Comparison of ENCODE assay signal across 29 mouse cellular contexts in the genomic region with DNA sequence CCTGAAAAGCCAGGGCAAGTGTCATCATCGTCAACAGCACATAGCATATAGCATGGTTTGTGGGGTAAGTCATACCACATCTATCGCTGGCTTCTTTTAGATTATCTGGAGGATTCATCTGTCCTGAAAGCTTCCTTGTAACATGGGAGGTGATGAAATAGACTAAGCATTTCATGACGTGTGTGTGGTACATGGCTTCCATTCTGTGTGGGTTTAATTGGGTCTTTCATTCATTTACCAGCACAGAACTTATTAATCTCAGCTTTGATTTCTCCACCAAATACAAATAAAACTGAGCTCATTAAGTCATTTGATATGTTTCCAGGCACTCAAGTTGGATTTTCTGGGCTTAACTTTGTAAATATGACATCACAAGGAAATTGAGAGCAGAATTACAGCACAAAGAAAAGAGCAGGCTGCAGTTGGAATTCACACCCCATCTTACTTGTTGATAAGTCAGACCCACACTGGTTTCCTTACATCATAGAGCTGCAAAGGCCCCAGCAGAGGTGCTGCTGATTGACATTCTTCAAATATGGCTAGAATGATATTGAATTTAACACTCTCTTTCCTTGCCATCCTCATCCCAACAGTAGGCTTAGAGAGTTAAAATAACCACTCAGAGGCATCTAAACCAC.
A peak's percentile ranks its signal among the peaks of the same experiment; 100 is the strongest.
DNase-seq lines count a peak whose midpoint lies in the region; ATAC-seq lines count a peak whose summit lies in the region.
"Had no signal": no experiment of that assay in that cellular context is flagged by ENCODE, and none has a peak within 500 bp of the region (broad histone marks: within the 10 kb centered on the region; RNA-seq: fewer than 3 reads in every experiment).

No protein-coding gene starts in this region.

- WGBS in stomach, embryonic 16.5 days: 56% methylated on average over 3 of the region's 3 CpGs
- 74% methylated on average over 3 of the region's 3 CpGs for WGBS in intestine, embryonic 16.5 days

- 0 out of 2 replicates have a peak, but pooled peaks have one; percentile 9 for ATAC-seq in common myeloid progenitor, adult 5-6 weeks (replicated peaks; ENCODE audit: low read depth, poor library complexity, severe bottlenecking)
- ATAC-seq in granulocyte monocyte progenitor cell, adult 5-6 weeks (replicated peaks; ENCODE audit: poor library complexity, severe bottlenecking): peak; percentile 17; the same call in 1 of the 2 replicates
- peak; percentile 59; the same call in 1 of the 2 replicates for ATAC-seq in stomach, embryonic 16.5 days (ENCODE audit: insufficient read depth, low FRiP score)
- ATAC-seq in intestine, embryonic 16.5 days: no peak
- ATAC-seq: forebrain, embryonic 13.5 days; forebrain, embryonic 16.5 days; inflammation-experienced regulatory T-cells, adult 6 months; intestine, postnatal 0 days had no signal

- no peaks in the 10 kb centered on the region for H3K27me3 ChIP-seq in stomach, embryonic 16.5 days (ENCODE audit: control insufficient read depth, insufficient read depth, low read length)
- no peaks in the 10 kb centered on the region for H3K27me3 ChIP-seq in intestine, embryonic 16.5 days (replicated peaks; ENCODE audit: control insufficient read depth, insufficient read depth, low read length)
- H3K27me3 ChIP-seq: embryonic facial prominence, embryonic 12.5 days; forebrain, embryonic 13.5 days; heart, embryonic 12.5 days; heart, embryonic 15.5 days had no signal

- H3K4me2 ChIP-seq in stomach, embryonic 16.5 days (ENCODE audit: low read depth, low read length): no peak overlapping the region
- no peak overlapping the region for H3K4me2 ChIP-seq in intestine, embryonic 16.5 days (ENCODE audit: low read depth, low read length)
- H3K4me2 ChIP-seq: embryonic facial prominence, embryonic 12.5 days; forebrain, embryonic 13.5 days; heart, embryonic 12.5 days; heart, embryonic 15.5 days; hindbrain, embryonic 14.5 days had no signal

- H3K9me3 ChIP-seq in stomach, embryonic 16.5 days (replicated peaks; ENCODE audit: control insufficient read depth, low read length): no peaks in the 10 kb centered on the region
- no peaks in the 10 kb centered on the region for H3K9me3 ChIP-seq in intestine, embryonic 16.5 days (ENCODE audit: control insufficient read depth, low read length)
- H3K9me3 ChIP-seq: embryonic facial prominence, embryonic 12.5 days; forebrain, embryonic 10.5 days; forebrain, embryonic 13.5 days; heart, embryonic 12.5 days; heart, embryonic 15.5 days had no signal

- H3K27ac ChIP-seq in stomach, embryonic 16.5 days (ENCODE audit: low read length): no peak overlapping the region
- no peak overlapping the region for H3K27ac ChIP-seq in intestine, embryonic 16.5 days (ENCODE audit: low read length)
- H3K27ac ChIP-seq: embryonic facial prominence, embryonic 12.5 days; forebrain, embryonic 10.5 days; forebrain, embryonic 13.5 days; heart, embryonic 15.5 days; hindbrain, embryonic 14.5 days; hindbrain, postnatal 0 days had no signal

- H3K4me1 ChIP-seq in stomach, embryonic 16.5 days (ENCODE audit: control insufficient read depth, insufficient read depth, low read length): no peaks in the 10 kb centered on the region
- 0 out of 2 replicates have a peak, but pooled peaks cover 2% of the 10 kb centered on the region for H3K4me1 ChIP-seq in intestine, embryonic 16.5 days (ENCODE audit: control insufficient read depth, insufficient read depth, low read length)
- H3K4me1 ChIP-seq: forebrain, embryonic 10.5 days; forebrain, embryonic 13.5 days; heart, embryonic 12.5 days; heart, embryonic 15.5 days had no signal

- H3K36me3 ChIP-seq in stomach, embryonic 16.5 days (ENCODE audit: control insufficient read depth, insufficient read depth, low read length): no peaks in the 10 kb centered on the region
- no peaks in the 10 kb centered on the region for H3K36me3 ChIP-seq in intestine, embryonic 16.5 days (ENCODE audit: control insufficient read depth, insufficient read depth, low read length)
- H3K36me3 ChIP-seq: embryonic facial prominence, embryonic 12.5 days; forebrain, embryonic 10.5 days; heart, embryonic 12.5 days; heart, embryonic 15.5 days had no signal

- DNase-seq in Muller cell, postnatal 12 days (ENCODE audit: inconsistent ontology term): peak; percentile 19
- no peak for DNase-seq in heart, adult 9 months (ENCODE audit: low spot score in 2 of 2)
- no peak for DNase-seq in layer of hippocampus, postnatal 10 days (ENCODE audit: low spot score in 2 of 2)
- DNase-seq in left cerebral cortex, postnatal 36 days (ENCODE audit: low spot score in 2 of 2): no peak
- DNase-seq: adrenal gland, adult 2 months; adrenal gland, postnatal 14 days; cerebellum, adult 11 months; cerebellum, adult 2 months; cerebellum, adult 9-11 months; cerebellum, postnatal 36 days; gastrocnemius, postnatal 10 days; gastrocnemius, postnatal 36 days; heart, postnatal 10 days; heart, postnatal 4 days had no signal

- no peak overlapping the region for H3K9ac ChIP-seq in stomach, embryonic 16.5 days (ENCODE audit: low read length)
- no peak overlapping the region for H3K9ac ChIP-seq in intestine, embryonic 16.5 days (ENCODE audit: low read depth, low read length)
- H3K9ac ChIP-seq: embryonic facial prominence, embryonic 12.5 days; forebrain, embryonic 13.5 days; heart, embryonic 12.5 days; heart, embryonic 15.5 days; hindbrain, embryonic 14.5 days had no signal

- no peak overlapping the region for H3K4me3 ChIP-seq in stomach, embryonic 16.5 days (replicated peaks; ENCODE audit: low read length)
- no peak overlapping the region for H3K4me3 ChIP-seq in intestine, embryonic 16.5 days (ENCODE audit: low read length)
- H3K4me3 ChIP-seq: embryonic facial prominence, embryonic 12.5 days; erythroblast, embryonic 14.5 days; forebrain, embryonic 10.5 days; forebrain, embryonic 13.5 days; heart, embryonic 12.5 days; heart, embryonic 15.5 days had no signal

- intact Hi-C loops in left cerebral cortex, postnatal 36 days (cut with DNase I): no loop called here
